Mouse (Mus musculus) lung, postnatal 0 days (tissue): ENCODE measurements around the gene Fyn.

Experiments used
- CTCF ChIP-seq: IDR thresholded peaks from 2 replicates; pipeline ENCODE4 v1.5.1; 2016; ENCODE audit warnings: antibody characterized with exemption, mild to moderate bottlenecking
- EP300 ChIP-seq: IDR thresholded peaks from 2 replicates; pipeline ENCODE4 v1.6.1; 2016; ENCODE audit warnings: antibody characterized with exemption, mild to moderate bottlenecking, control low read depth

DNA sequence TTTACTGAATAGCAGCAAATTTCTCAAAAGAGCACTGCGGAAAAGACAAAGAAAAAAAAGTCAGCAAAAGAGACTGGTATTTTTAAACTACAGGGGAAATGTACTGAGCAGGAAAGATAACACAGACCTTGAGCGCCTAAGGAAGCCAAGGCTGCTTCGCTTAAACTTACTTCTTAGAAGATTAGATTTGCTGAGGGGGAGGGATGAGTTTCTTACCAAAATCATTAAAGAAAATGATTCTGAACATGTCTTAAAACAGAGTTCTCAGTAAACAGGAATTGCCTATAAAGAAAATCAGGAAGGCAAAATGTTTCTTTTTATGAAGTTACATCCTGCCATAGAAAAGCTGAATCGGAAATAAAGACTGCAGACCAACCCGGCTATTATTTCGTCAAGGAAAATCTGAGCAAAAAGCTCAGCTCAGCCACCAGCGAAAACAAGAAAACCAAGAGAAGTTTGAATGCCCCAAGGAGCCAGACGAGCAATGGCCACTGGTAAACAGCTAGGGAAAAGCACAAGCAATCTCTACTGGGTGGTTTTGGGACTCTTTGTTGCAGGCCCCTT lies at the start of gene Fyn:
- no peak for TF ChIP-seq CTCF
- no peak for TF ChIP-seq EP300
